Mouse (Mus musculus) layer of hippocampus, adult 2 months (tissue): ENCODE measurements around the gene Dlg4. TPM values are rescaled to one million over a fixed set of nuclear protein-coding genes. Genes with fewer than 3 reads are reported as not detected.

Experiments
- DNase-seq, 2 experiments: peaks; one replicate each; pipeline ENCODE4 v3.0.0; 2022; ENCODE audit warnings: low spot score in 2 of 2
- H3K27ac ChIP-seq: fragments of 200-600 bp; 2 replicates; pipeline ENCODE4 v1.8.1; 2022
- H3K4me3 ChIP-seq: fragments of 200-600 bp; 2 replicates; pipeline ENCODE4 v1.8.1; 2022; ENCODE audit warnings: mild to moderate bottlenecking
- CTCF ChIP-seq: fragments of 200-600 bp; conservative IDR thresholded peaks from 2 replicates; pipeline ENCODE4 v1.8.1; 2022; ENCODE audit warnings: antibody characterized with exemption, mild to moderate bottlenecking, moderate library complexity
- microRNA-seq, 2 experiments: library from miRNA; unstranded; fragments of <30 nt; microRNA quantifications; one replicate each; pipeline ENCODE4 v1.2.0; 2021
- total RNA-seq, 2 experiments: library from RNA; stranded (reverse); gene quantifications; 2 replicates each; pipeline ENCODE4 v1.2.3; 2021

Gene Dlg4
- total RNA-seq, 2 experiments from 2014 or later, result 880 to 888 TPM

GRCm38 (mm10) chr11:70079928-70080327, 63.2 kb downstream of the Dlg4 start:
- no peak for TF ChIP-seq CTCF
- no peak overlapping the region for H3K4me3 ChIP-seq
- H3K27ac ChIP-seq, result no peak overlapping the region
- no peak for DNase-seq

- DNase-seq, result no peak
- TF ChIP-seq CTCF, result no peak
- Histone ChIP-seq H3K27ac (no peak overlapping the region), H3K4me3 (no peak overlapping the region)
These were observed 64.3 kb downstream of the Dlg4 start for GRCm38 (mm10) chr11:70080803-70081590.

DNA sequence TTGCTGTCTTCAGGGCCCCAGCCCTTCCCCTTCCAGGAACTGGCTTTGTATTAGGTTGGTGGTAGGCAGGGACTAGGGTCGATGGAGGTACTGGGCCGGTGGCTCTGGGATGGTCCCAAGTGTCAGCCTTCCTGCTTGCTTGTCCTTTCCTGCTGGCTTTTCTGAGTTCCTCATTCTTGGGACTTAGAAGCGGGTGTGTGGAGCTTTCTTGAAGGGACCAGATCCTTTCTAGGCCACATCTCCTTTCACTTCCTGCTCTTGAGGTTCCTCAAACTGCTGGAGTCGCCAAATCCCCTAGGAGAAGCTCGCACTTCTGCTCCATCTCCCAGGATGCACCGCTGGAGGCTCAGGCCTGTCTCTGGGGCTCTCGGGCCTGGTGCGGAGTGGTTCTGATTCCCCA, 67.8 kb downstream of the Dlg4 start:
- DNase-seq, result no peak
- Histone ChIP-seq H3K27ac (no peak overlapping the region), H3K4me3 (no peak overlapping the region)
- TF ChIP-seq CTCF, result no peak

DNA sequence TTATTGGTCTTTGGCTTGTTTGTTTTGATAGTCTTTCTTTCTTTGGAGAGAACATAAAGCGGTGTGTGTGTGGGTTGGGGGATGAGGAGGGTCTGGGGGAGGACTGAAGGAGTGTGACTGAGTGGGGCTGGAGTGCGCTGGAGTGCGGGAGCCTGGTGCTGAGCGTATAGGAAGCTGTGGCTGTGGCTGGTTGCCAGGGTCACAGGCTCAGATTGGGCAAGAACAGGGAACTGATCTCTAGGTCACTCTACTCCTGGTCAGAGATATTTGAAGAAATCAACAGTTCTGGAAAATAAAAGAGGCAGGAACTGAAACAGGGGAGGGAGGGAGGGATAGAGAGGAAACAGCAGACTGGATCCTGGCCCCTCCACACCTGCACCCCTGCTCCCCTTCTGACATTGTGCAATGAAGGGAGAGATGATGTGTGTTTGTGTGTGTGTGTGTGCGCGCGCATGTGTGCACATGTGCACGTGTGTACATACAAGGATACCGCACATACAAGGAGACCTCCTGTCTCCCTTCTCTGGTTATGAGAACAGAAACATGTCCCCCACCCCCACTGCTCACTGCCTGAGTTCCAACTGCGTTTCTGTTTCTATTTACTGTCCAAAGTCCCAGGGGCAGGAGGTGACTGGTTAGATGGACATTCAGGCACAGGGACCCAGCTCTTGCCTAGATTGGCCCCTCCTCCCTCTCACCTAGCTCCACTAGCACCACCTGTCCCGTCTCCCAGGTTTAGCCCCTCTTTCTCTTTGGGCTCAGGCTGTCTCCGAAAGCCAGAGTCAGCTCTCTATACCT, 75.4 kb downstream of the Dlg4 start, which contains the start of gene Asgr2:
Gene Asgr2, plus strand, starts transcription at position 659 of the 798 bp plus-strand sequence.
- Histone ChIP-seq H3K27ac (no peak within 1 kb of the TSS), H3K4me3 (no peak within 1 kb of the TSS)
- no peak for TF ChIP-seq CTCF
- DNase-seq, result no peak

Small RNAs within 50 kb of the gene (microRNA-seq; reads per million reads assigned to microRNA genes)
- gene Gm44349 (0 reads per million in 2 experiments), gene Mir324 (7,740 to 8,001 reads per million in 2 experiments)

Other genes starting within 250 kb of the Dlg4 start
- 1 to 10 TPM; 1.1 to 1.3 TPM for gene Chrnb1, start 221.0 kb upstream of the Dlg4 start, total RNA-seq
- gene Fgf11, start 215.1 kb upstream of the Dlg4 start, total RNA-seq, result 10 to 100 TPM; 25.6 to 28.0 TPM
- gene Tmem102, start 211.3 kb upstream of the Dlg4 start, total RNA-seq, result not detected
- gene Gm39566, start 201.6 kb upstream of the Dlg4 start, total RNA-seq, result not detected
- not detected for gene Spem2, start 198.5 kb upstream of the Dlg4 start, total RNA-seq
- gene Spem1, start 194.8 kb upstream of the Dlg4 start, total RNA-seq, result under 1 TPM; 0.34 to 0.49 TPM
- gene Nlgn2, start 179.2 kb upstream of the Dlg4 start, total RNA-seq, result 100 to 1,000 TPM; 197 to 201 TPM
- 100 to 1,000 TPM; 113 to 114 TPM for gene Tmem256, start 178.4 kb upstream of the Dlg4 start, total RNA-seq
- gene Plscr3, start 170.6 kb upstream of the Dlg4 start, total RNA-seq, result 10 to 100 TPM; 17.1 to 19.8 TPM
- gene Tnk1, start 158.2 kb upstream of the Dlg4 start, total RNA-seq, result not detected
- gene Tmem95, start 138.9 kb upstream of the Dlg4 start, total RNA-seq, result not detected
- 1 to 10 TPM; 1.3 to 1.4 TPM for gene Kctd11, start 135.5 kb upstream of the Dlg4 start, total RNA-seq
- not detected for gene Acap1, start 121.4 kb upstream of the Dlg4 start, total RNA-seq
- gene 2810408A11Rik, start 116.0 kb upstream of the Dlg4 start, total RNA-seq, result 1 to 10 TPM in 1 of 2 experiments, under 1 TPM in 1; 0.64 to 1.0 TPM
- gene Neurl4, start 115.9 kb upstream of the Dlg4 start, total RNA-seq, result 100 to 1,000 TPM; 122 to 125 TPM
- 10 to 100 TPM; 35.6 to 41.5 TPM for gene Gps2, start 103.1 kb upstream of the Dlg4 start, total RNA-seq
- 100 to 1,000 TPM; 413 to 441 TPM for gene Eif5a, start 95.0 kb upstream of the Dlg4 start, total RNA-seq
- 10 to 100 TPM; 12.4 to 14.5 TPM for gene Ybx2, start 81.1 kb upstream of the Dlg4 start, total RNA-seq
- 1 to 10 TPM; 1.8 to 2.2 TPM for gene Slc2a4, start 68.8 kb upstream of the Dlg4 start, total RNA-seq
- not detected for gene Cldn7, start 52.2 kb upstream of the Dlg4 start, total RNA-seq
- 100 to 1,000 TPM; 106 to 114 TPM for gene Ctdnep1, start 35.8 kb upstream of the Dlg4 start, total RNA-seq
- 10 to 100 TPM; 72.8 to 72.9 TPM for gene Elp5, start 34.4 kb upstream of the Dlg4 start, total RNA-seq
- gene Gabarap, start 25.8 kb upstream of the Dlg4 start, total RNA-seq, result 100 to 1,000 TPM; 216 to 229 TPM
- gene Phf23, start 21.2 kb upstream of the Dlg4 start, total RNA-seq, result 10 to 100 TPM; 40.5 to 42.6 TPM
- gene Dvl2, start 16.3 kb upstream of the Dlg4 start, total RNA-seq, result 10 to 100 TPM; 40.6 to 45.3 TPM
- gene Acadvl, start 1.5 kb upstream of the Dlg4 start, total RNA-seq, result 10 to 100 TPM; 54.9 to 63.7 TPM
- gene Asgr1, start 37.1 kb downstream of the Dlg4 start, total RNA-seq, result 1 to 10 TPM in 1 of 2 experiments, under 1 TPM in 1; 0.52 to 1.7 TPM
- gene Asgr2, start 75.7 kb downstream of the Dlg4 start, total RNA-seq, result not detected
- under 1 TPM in 1 of 2 experiments, not detected in 1; 0.46 TPM for gene Mgl2, start 113.4 kb downstream of the Dlg4 start, total RNA-seq
- gene Clec10a, start 139.3 kb downstream of the Dlg4 start, total RNA-seq, result 1 to 10 TPM in 1 of 2 experiments, under 1 TPM in 1; 0.67 to 1.5 TPM
- gene Slc16a11, start 195.8 kb downstream of the Dlg4 start, total RNA-seq, result 10 to 100 TPM; 35.2 to 47.0 TPM
- 10 to 100 TPM in 1 of 2 experiments, 1 to 10 TPM in 1; 7.9 to 11.0 TPM for gene Slc16a13, start 204.1 kb downstream of the Dlg4 start, total RNA-seq
- gene Bcl6b, start 212.9 kb downstream of the Dlg4 start, total RNA-seq, result 1 to 10 TPM in 1 of 2 experiments, under 1 TPM in 1; 0.83 to 1.4 TPM
- gene 0610010K14Rik, start 221.0 kb downstream of the Dlg4 start, total RNA-seq, result 10 to 100 TPM; 43.8 to 48.7 TPM
- 1 to 10 TPM; 3.9 to 4.3 TPM for gene Gm21988, start 222.9 kb downstream of the Dlg4 start, total RNA-seq
- 100 to 1,000 TPM; 272 to 278 TPM for gene Rnasek, start 222.9 kb downstream of the Dlg4 start, total RNA-seq
- under 1 TPM; 0.13 to 0.27 TPM for gene Alox12, start 238.4 kb downstream of the Dlg4 start, total RNA-seq